Mouse (Mus musculus) monocyte, adult 2 months (primary cell): ENCODE measurements around the gene Pdcd5.

ENCODE experiments used
- DNase-seq, 2 experiments: peaks; one replicate each; pipeline ENCODE4 v3.0.0; 2022; ENCODE audit warnings: low spot score in 2 of 2, low read depth in 1 of 2

Pdcd5 gene

DNA sequence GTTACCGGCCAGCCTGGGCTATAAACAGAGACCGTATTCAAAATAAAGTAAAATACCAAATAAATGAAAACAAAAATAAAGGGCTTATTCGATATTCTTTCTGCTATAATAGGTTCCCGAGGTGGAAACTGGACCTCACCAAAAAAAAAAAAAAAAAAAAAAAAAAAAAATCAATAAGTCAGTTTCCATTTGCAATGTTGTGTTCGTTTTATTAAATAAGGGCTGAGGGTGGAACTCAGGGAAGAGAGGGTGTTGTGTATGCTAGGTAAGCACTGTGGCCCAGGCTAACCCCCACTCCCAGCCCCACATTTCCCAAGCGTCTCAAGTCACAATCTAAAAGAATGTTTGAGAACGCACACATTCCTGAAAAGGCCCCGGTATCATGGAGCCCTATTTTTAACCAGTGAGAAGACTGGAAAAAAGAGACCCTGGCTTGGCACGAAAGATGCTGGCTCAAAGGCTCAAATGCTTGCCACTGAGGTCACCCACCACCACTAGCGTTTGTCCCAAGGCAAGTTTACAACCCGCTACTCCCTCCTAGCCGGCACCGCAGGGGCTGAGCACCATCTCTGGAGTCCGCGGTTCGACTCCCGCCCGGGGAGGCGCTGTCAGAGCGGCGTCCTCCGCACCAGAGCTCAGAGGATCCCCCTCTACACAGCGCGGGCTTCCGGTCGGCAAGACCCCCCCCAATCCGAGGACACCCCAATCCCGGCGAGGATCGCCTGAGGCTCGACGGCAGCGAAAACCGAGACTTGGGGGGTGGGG, 822 bp downstream of the Pdcd5 start:
- DNase-seq = no peak

DNA sequence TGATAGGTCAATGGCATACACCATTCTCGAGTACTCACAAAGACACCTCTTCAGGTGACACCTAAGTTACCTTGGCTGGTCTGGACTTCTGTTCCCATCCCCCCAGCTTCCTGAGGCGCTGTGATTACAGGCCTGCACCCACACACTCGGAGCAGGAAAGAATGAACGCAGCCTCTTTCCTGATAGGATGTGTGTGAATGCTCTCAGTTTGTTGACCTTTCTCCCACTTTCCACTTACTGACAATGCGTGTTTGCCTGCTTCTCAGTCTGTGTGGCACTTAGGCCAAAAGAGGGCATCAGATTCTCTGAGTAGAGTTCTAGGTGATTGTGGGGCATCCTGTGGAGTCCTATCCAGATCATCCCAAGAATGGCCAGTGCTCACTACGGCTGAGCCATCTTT, 7.2 kb downstream of the Pdcd5 start:
- no peak for DNase-seq

DNA sequence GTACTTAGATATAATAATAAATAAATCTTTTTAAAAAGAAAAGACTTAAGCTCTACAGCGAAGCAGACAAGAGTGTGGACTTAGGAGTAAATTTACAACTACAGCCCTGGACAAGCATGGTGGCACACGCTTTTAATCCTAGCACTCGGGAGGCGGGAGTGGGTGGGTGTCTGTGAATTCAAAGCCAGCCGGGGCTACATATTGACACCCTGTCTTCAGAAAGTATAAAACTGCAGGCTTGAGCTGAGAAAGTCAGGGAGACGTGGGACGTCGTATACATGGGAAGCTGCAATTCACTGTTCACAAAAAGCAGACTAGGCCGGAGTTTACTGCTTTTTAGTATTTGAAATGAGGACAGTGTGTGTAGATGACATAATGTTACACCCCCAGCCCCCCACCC, 10.4 kb downstream of the Pdcd5 start:
- no peak for DNase-seq

DNA sequence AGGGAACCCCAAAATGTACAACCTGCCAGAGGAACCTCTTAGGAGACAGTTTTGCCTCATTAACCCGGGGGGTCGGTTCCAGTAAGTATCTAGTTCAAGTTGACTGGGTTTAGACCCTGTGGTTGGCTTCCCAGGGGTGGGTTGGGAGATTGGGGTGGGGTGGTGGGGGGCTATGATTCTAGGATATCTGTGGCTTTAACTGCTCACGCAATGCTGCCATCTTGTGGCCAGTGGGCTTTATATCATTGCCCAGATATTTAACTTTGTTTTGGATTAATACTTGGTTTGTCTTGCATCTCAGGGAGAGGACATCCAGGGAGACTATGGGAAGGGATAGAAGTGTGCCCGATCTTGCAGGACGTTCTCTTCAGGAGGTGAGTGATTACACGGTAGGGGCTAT, 11.1 kb downstream of the Pdcd5 start:
- DNase-seq = no peak

DNA sequence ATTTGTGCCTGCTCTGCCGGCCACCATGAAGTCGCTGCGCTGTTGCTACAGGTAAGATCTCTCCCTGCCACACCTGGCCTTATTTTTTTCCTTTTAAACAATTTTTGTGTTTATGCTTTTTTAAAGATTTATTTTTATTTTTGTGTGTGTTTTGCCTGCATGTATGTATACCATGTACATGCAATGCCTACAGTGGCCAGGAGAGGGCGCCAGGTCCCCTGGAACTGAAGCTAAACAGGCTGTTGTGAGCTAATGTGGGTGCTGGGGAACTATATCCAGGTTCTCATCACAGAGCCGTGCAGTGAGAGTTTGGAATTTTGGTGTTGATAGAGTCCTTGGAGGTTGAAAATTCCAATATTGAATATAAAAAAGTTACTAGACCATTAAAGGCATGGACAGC, 18.8 kb downstream of the Pdcd5 start:
- DNase-seq = no peak

DNA sequence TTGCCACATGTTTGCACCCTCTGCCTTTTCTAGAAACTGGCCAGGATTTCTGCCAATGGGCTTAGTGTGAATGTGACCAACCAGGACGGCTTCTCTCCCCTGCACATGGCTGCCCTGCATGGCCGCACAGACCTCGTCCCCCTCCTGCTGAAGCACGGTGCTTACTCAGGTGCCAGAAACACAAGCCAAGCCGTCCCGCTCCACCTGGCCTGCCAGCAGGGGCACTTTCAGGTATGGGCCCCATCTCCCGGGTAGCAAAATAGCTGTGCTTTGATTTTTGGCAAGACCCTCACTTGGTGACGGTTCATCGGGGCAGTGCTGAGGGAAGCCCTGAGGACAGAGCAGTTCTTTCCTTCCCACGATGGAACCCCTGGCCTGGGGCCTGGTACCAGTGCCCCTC, 19.9 kb downstream of the Pdcd5 start:
- no peak for DNase-seq

DNA sequence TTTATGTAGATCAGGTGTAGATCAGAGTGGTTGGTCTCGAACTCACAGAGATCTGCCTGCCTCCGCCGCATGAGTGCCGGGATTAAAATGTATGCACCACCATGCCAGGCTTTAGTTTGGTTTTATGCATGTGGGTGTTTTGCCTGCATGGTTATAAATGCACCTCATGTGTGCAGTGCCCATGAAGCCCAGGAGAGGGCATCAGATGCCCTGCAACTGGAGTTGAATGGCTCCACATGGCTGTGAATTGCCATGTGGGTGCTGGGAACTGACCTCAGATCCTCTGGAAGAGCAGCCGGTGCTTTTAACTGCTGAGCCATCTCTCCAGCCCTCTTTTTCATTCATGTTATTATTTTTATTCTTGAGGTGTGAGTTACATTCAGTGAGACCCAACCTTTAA, 21.3 kb downstream of the Pdcd5 start:
- DNase-seq = no peak

DNA sequence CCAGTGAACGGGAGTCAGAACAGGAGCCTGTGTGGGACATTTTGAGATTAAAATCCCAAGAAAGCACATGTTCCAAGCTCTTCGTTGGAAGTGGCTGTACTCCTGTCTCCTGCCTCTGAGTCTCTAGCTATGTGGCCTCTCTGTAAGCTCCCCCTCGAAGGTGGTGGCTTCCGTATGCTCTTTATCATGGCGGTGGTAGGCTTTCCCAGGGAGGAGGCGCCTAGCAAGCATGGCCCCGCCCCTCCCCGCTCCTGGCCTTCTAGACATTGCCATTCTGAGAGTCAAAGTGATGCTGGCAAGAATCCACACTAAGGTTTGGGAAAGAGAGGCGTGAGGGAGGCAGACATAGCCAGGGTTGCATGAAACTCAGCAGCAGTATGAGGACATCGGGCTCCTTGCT, 24.7 kb downstream of the Pdcd5 start:
- DNase-seq = no peak

DNA sequence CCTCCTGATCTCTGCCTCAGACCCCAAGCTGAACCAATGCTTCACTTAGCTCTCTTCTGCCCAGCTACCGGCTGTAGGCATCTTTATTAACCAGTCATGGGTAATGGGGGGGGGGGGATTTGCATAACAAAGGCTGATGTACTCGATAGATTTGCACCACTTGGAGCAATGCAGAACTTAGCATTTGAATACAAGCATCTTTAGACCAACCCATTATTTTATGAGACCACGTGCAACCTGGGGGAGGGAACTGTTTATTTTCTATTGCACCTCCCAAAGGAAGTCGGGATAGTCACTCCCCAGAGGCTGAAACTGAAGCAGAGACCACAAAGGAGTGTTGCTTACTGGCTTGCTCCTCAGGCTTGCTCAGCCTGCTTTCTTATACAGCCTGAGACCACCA, 29.8 kb downstream of the Pdcd5 start:
- no peak for DNase-seq

DNA sequence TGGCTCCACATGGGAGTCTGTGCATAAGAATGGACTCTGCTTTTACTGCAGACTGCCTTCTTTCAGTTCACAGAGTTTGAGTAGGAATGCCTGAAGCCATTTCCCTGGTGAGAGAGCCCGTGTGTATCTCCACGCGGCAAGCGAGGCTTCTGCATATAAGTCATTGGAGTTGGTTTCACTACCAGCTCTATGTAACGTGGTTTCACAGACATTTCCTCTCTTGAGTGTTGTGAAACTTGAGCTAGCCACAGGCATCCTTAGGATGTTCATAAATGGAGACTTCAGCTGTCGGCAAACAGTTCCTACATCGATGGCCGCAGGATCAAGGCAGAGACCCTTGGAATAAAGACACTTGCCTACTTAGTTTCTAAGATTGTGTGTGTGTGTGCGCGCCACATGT, 38.1 kb downstream of the Pdcd5 start:
- no peak for DNase-seq

DNA sequence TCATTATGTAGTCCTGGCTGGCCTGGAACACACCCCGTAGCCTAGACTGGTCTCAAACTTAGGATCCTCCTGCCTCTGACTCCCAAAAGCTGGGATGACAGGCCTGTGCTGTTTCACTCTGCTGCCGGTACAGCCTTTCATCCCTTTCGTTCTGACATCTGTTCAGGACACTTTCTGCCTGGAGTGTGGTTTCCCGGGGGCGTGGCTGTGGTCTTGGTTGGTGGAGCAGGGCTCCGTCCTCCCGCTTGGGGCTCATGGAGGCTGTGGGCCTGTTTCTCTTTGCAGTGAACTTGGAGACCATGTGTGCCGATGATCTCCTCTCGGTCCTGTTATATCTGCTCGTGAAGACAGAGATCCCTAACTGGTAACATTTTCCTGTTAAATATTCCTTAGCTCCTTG, 40.5 kb downstream of the Pdcd5 start:
- no peak for DNase-seq

DNA sequence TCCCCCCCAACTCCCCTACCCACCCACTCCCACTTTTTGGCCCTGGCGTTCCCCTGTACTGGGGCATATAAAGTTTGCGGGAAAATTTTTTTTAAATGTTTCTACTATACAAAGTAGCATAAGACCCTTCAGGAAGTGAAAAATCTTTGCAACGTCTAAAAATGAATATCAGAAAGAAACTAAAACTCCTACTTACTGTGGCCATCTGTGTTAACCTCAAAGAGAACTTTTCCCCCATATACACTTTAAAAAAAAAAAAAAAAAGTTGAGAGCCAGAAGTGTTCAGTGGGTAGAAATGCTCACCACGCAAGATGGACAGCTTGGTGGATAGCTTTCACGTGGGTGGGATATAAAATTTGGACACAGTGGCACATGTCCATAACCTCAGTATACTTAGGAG, 44.6 kb downstream of the Pdcd5 start:
- DNase-seq = no peak

DNA sequence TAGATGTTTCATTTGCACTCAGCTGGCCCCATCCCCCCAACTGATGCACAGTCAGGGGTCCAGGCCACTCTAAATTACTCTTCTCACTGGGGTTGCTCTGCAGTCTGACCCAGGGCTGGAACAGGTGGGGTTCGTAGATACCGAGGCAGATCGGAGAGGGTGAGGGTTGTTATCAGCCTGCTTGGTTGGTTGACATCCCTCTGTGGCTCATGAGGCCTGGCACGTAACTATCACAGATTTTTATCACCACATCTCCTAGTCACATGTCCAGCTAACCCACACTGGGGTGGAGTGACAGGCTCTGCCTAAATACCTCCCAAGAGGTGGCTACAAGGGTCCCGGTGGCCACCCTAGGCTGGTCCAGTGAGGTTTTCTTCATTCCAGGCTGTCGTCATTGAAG, 46.2 kb downstream of the Pdcd5 start:
- DNase-seq = no peak

DNA sequence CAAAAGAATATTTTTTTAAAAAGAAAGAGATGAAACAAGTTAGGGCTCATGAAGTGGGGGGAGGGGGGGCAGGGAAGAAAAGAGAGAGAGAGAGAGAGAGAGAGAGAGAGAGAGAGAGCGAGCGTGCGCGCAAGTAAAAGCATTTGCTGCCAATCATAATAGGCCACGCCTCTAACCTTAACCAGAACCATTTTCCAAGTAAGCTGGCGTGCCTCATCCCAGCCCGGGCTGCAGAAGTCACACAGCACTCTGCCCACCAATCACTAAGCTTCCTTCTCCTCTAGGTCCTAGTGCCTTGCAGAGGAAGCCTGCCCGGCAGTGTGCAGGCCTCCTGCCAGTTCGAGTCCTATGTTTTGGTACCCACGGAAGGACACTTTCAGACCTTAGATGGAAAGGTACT, 47.3 kb downstream of the Pdcd5 start:
- no peak for DNase-seq

DNA sequence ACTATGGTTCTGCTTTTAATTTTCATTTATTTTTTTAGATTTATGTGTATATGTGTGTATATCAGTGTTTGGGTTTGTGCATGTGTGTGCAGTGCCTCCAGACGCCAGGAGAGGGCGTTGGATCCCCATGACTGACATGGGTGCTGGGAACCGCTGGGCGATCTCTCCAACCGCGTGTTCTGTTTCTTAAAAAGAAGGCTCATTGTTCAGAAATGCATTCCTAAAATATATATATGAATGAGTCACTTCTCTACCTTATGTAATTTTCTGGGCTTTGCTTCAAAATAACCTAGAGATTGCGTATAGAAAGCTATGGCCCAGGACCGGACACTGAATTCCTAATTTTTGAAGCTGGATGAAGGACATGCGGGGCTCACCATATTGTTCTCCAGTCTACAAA, 47.8 kb downstream of the Pdcd5 start:
- no peak for DNase-seq

DNA sequence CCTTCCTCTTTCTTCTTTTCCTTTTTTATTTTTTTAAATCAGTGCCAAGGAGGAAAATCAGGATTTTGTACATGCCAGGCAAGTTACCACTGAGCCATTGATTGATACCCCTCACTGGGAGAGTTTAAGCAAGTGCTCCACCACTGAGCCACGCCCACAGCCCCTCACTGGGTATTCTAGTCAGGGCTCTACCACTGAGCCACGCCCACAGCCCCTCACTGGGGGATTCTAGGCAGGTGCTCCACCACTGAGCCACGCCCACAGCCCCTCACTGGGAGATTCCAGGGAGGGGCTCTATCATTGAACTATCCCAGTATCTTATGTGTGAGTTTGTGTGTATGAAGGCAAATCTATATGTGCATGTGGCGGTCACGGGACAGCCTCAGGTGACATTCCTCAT, 53.0 kb downstream of the Pdcd5 start:
- no peak for DNase-seq
